Mouse (Mus musculus): ENCODE results near the gene Baiap2l2.
"Not testable (repeated sequence)": the region's sequence is repeated elsewhere in the genome, so short reads cannot be mapped to it uniquely, and the experiment has no call there.

The Baiap2l2 gene

GRCm38 (mm10) chr15:79258521-79258920 lies 26.8 kb downstream of the Baiap2l2 start:
- no peak for DNase-seq

GRCm38 (mm10) chr15:79254661-79255060 lies 30.7 kb downstream of the Baiap2l2 start, which contains the start of gene Slc16a8:
Slc16a8 (minus strand) TSS chr15:79254761.
- DNase-seq: no peak

DNA sequence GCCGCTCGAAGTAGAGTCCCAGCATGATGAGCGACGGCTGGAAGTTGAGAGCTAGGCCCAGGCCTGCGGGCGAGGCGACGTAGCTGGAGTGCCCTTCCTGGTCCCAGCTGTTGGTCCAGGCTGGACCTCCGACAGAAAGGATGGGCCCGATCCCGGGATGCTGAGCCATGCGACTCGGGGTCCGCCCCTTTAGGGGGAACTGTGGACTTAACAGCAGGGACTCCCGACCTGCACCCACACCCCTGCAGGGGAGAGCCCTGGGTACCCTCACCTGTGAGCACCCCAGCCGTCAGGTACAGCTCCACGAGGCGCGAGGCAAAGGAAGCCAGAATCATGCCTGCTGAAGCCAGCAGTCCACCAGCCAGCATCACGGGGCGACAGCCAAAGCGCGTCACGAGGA lies 32.8 kb downstream of the Baiap2l2 start:
- no peak for DNase-seq

- DNase-seq: no peak
Measured at GRCm38 (mm10) chr15:79251781-79252491, 33.4 kb downstream of the Baiap2l2 start.

GRCm38 (mm10) chr15:79251168-79251567 lies 34.2 kb downstream of the Baiap2l2 start:
- no peak for DNase-seq

GRCm38 (mm10) chr15:79250236-79250635 lies 35.1 kb downstream of the Baiap2l2 start:
- DNase-seq: no peak

DNA sequence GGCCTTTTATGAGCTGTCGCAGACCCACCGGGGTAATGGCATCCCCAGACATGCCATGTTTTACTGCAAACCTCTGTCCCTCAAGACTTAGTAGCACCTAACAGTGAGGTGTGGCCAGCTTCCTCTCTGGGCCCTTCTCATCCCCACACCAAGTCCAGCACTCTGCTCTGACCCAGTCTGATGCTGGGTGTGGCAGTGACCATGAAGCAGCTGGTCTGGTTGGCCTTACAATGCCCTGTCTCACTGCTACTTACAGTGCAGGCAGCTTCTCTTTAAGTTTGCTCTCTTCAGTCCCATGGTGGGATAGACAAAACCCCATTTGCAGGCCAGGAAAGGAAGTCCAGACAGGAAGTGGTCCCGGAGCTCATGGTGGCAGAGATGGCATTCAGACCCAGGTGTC lies 40.0 kb downstream of the Baiap2l2 start:
- DNase-seq: no peak

- no peak for DNase-seq
Measured at GRCm38 (mm10) chr15:79244071-79244893, 41.1 kb downstream of the Baiap2l2 start.

GRCm38 (mm10) chr15:79243234-79244042 lies 41.9 kb downstream of the Baiap2l2 start:
- peak; percentile 90 for DNase-seq

GRCm38 (mm10) chr15:79242574-79243233 lies 42.6 kb downstream of the Baiap2l2 start:
- no peak for DNase-seq

DNA sequence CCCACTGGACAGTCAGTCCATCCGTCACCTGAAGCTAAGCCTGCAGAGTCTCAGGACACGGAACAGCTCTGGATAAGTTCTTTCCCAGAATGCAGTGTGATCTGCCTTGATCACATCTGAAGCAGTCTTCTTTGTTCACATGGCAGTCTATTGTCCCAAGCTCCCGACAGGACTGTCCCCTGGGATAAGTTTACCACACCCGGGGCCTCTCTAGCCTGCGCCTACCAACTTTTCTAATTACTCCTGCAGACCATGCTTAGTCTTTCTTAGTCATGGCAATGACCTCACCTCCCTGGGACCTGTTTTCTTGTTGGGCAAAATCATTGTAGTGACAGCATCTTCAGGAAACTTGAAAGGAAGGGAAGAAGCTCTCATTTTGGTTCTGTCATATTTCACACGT lies 47.3 kb downstream of the Baiap2l2 start:
- DNase-seq: no peak

- no peak for DNase-seq
Measured at GRCm38 (mm10) chr15:79235268-79235667, 50.1 kb downstream of the Baiap2l2 start.

DNA sequence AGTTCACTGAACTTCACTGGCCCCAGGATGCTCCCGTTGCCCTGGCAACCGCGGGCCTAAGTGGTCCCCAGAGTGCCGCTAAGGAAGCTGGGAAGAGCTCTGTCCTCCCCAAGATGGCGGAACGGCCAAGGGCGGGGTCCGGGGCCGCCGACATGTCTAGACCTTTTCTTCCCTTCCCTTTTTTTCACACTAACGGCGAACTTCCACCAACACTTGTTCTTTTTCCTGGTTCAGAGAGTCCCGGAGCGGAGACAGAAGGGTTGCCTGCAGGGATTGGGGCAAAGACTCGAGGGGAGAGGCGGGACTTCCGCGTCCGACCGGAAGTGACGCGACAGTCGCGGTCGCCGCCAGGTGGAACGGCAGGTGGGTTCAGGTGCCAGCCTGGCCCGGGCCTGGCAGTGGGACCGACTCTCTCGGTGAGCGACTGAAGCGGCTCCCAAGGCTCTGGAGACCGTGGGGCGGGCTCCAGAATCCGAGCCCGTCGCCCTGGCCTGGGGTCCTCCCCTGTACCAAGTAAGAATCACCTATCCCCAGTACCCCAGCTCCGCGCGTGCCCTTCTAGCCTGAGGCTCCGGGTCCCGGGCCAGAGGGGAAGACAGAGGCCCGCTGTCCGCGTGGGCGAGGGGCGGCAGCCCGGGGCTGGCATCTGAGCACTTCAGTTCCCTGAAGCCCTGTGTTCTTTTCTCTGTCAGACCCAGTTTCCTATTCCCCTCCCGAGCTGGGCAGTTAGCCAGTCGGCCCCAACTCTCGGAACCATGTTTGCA lies 56.1 kb downstream of the Baiap2l2 start, which contains the start of the genes Pick1 and Gm49486:
TSS of gene Pick1 (plus strand) at position 116 of the 764 bp plus-strand sequence.
TSS of gene Gm49486 (plus strand) at position 334 of the 764 bp plus-strand sequence.
- DNase-seq: peak; percentile 92

DNA sequence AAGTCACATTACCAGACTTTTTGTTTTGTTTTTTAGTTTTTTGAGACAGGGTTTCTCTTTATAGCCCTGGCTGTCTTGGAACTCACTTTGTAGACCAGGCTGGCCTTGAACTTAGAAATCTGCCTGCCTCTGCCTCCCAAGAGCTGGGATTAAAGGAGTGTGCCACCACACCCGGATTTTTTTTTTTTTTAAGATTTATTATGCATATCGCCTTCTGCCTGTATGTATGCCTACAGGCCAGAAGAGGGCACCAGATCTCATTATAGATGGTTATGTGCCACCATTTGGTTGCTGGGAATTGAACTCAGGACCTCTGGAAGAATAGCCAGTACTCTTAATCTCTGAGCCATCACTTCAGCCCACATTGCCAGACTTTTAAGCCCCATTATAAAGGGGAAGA lies 59.6 kb downstream of the Baiap2l2 start:
- DNase-seq: not testable (repeated sequence)

- DNase-seq: peak; percentile 83
Measured at GRCm38 (mm10) chr15:79224685-79225084, 60.7 kb downstream of the Baiap2l2 start.

DNA sequence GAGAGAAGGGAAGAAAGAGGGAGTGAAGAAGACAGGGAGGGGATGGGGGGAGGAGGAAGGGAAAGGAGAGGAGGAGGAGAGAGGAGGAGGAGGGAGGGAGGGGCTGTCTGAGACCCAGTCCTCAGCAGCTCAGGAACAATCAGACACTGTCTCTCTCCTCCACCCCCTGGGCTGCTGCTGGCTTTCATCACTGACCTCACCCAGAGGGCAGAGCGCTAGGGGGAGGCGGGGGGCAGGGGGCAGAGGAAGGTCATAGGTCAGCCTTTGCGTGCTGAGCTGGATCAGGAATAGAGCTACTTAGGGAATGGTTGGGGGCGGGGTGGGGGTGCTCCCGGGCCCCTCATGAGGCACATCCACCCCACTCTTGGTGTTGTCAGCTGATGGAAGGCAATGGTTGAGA lies 61.7 kb downstream of the Baiap2l2 start:
- DNase-seq: no peak

DNA sequence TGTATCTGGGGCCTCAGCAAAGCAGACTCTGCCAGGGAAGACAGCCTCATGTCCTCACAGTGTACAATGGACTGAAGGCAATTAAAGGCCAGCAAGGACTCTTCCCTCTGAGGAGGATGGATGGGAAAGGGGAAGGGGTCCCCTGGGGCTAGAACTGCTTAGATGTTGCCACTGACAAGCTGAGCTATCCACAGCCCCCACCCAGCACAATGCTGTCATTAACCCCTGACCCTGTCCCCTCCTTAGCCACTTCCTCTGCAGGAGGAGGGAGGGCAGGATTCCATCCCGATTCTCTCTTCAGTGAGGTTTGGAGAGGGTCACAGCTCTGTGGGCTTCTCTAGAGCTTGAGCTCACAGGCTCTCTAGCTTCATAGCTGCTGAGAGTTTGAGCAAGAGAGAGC lies 65.8 kb downstream of the Baiap2l2 start:
- DNase-seq: no peak

DNA sequence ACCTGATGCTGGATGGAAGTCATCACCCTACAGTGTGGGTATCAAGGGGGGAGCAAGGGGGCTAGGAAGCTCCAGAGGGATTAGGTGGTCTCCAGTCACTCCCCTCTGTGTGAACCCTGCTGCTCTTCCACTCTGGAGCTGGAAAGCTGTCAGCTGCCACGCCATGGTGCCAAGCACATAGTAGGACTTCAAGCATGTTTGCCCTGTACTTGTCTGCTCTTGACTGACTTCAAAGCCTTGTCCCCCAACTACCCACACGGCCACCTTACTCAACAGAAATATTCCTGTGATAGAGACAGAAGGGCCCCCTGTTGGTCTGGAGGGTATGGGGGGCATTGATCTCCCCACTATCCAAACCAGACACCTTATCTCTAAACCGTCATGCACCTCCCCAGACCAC lies 69.1 kb downstream of the Baiap2l2 start:
- no peak for DNase-seq

DNA sequence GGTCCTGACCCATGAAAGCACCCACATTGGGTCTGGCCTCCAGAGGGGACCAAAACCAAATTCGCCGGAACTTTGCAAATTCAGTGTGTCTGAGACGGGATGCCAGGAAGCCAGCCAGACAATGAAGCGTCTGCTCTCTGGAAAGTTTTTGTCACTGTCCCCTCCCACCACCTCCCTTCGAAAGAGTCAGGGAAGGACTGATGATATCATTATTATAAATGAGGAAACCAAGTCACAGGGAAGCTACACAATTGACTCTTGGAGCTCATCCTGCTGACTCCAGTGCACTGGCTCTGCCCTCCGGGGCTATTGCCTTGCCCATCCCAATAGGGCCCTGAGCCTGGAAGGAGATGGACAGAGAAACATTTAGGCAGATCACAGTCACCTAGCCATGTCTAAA lies 71.7 kb downstream of the Baiap2l2 start:
- DNase-seq: no peak

GRCm38 (mm10) chr15:79212750-79213446 lies 72.4 kb downstream of the Baiap2l2 start:
- no peak for DNase-seq

GRCm38 (mm10) chr15:79210357-79210756 lies 75.0 kb downstream of the Baiap2l2 start:
- no peak for DNase-seq
